Mouse (Mus musculus) cerebellum, adult 2 months (tissue): ENCODE measurements around the gene Cyp4a14.
"Not testable (repeated sequence)": the region's sequence is repeated elsewhere in the genome, so short reads cannot be mapped to it uniquely, and the experiment has no call there.

Experiments used
- CTCF ChIP-seq: fragments of 200-500 bp; IDR thresholded peaks from 2 replicates; pipeline ENCODE4 v1.5.1; 2011; ENCODE audit warnings: low read depth, mild to moderate bottlenecking, control low read depth, low read length, moderate library complexity, borderline replicate concordance; ENCODE audit not compliant: insufficient read depth
- POLR2A ChIP-seq: fragments of 200-500 bp; IDR thresholded peaks from 2 replicates; pipeline ENCODE4 v1.6.1; 2011; ENCODE audit warnings: low read length, control low read depth, borderline replicate concordance; ENCODE audit not compliant: insufficient read depth

GRCm38 (mm10) chr4:115473585-115473984 is 22.4 kb downstream of the Cyp4a14 start:
- not testable (repeated sequence) for TF ChIP-seq POLR2A, CTCF
